Mouse (Mus musculus) midbrain, embryonic 10.5 days (tissue): ENCODE results near the gene Slf2. TPM values are rescaled to one million over a fixed set of nuclear protein-coding genes. Genes with fewer than 3 reads are reported as not detected.

Source experiments
- DNase-seq: peaks from one replicate; pipeline ENCODE4 v3.0.0-alpha.2; 2017; ENCODE audit warnings: low spot score
- H3K27ac ChIP-seq: fragments of 300-500 bp; sonication (generic); replicated peaks from 2 replicates; pipeline ENCODE4 v1.5.1; 2016; ENCODE audit warnings: mild to moderate bottlenecking
- H3K27me3 ChIP-seq: fragments of 300-500 bp; sonication (generic); 2 replicates; pipeline ENCODE4 v1.6.1; 2016; ENCODE audit warnings: low read depth, mild to moderate bottlenecking; ENCODE audit not compliant: poor library complexity, severe bottlenecking
- H3K36me3 ChIP-seq: fragments of 300-500 bp; sonication (generic); 2 replicates; pipeline ENCODE4 v1.6.1; 2016; ENCODE audit warnings: mild to moderate bottlenecking, moderate library complexity
- H3K4me1 ChIP-seq: fragments of 300-500 bp; sonication (generic); 2 replicates; pipeline ENCODE4 v1.6.1; 2016
- H3K4me3 ChIP-seq: fragments of 300-500 bp; sonication (generic); 2 replicates; pipeline ENCODE4 v1.5.1; 2016; ENCODE audit warnings: mild to moderate bottlenecking, moderate library complexity
- H3K9me3 ChIP-seq: fragments of 300-500 bp; sonication (generic); replicated peaks from 2 replicates; pipeline ENCODE4 v1.6.1; 2016; ENCODE audit warnings: mild to moderate bottlenecking
- WGBS: fragments of 180-500 bp; shearing (Covaris S2); methylation state at CpG from one replicate; pipeline ENCODE4 v1.1.7; 2016; 5-methylcytosine and 5-hydroxymethylcytosine counted together
- polyA plus RNA-seq: library from polyadenylated mRNA; unstranded; fragments of >200 nt; fragmentation: Nextera tagmentation; extraction: Ambion mirVana; gene quantifications from 2 replicates; pipeline ENCODE4 v1.2.1, GENCODE M21; 2016

Gene Slf2
- 37.2 and 39.1 TPM in 2 replicates for polyA plus RNA-seq

GRCm38 (mm10) chr19:44930744-44931453 lies at the start of gene Slf2:
TSS of gene Slf2 (plus strand) at chr19:44931151.
- DNase-seq: peak; percentile 97
- WGBS: under 1% methylated on average over 55 of the region's 55 CpGs
- peaks cover 58% of the 10 kb centered on the region for H3K4me1 ChIP-seq
- peak within 1 kb of the TSS; percentile 99 for H3K4me3 ChIP-seq
- H3K9me3 ChIP-seq: no peaks in the 10 kb centered on the region
- peaks cover 33% of the 10 kb centered on the region for H3K27me3 ChIP-seq
- peak within 1 kb of the TSS; percentile 94 for H3K27ac ChIP-seq
- peaks cover 31% of the 10 kb centered on the region for H3K36me3 ChIP-seq

GRCm38 (mm10) chr19:44882552-44883024 lies 48.4 kb upstream of the Slf2 start:
- H3K27ac ChIP-seq: peak overlapping the region; percentile 80
- H3K27me3 ChIP-seq: peaks cover 92% of the 10 kb centered on the region
- under 1% methylated on average over 31 of the region's 31 CpGs for WGBS
- no peaks in the 10 kb centered on the region for H3K36me3 ChIP-seq
- DNase-seq: peak; percentile 63
- H3K9me3 ChIP-seq: no peaks in the 10 kb centered on the region
- H3K4me1 ChIP-seq: peaks cover 29% of the 10 kb centered on the region
- H3K4me3 ChIP-seq: peak overlapping the region; percentile 56

GRCm38 (mm10) chr19:44884331-44884730 lies 46.6 kb upstream of the Slf2 start:
- Histone ChIP-seq H3K9me3 (no peaks in the 10 kb centered on the region), H3K4me1 (peaks cover 34% of the 10 kb centered on the region), H3K4me3 (no peak overlapping the region), H3K27me3 (peaks cover 96% of the 10 kb centered on the region), H3K27ac (no peak overlapping the region), H3K36me3 (no peaks in the 10 kb centered on the region)
- DNase-seq: no peak
- WGBS: 28% methylated on average over 3 of the region's 3 CpGs

GRCm38 (mm10) chr19:44886475-44886874 lies 44.5 kb upstream of the Slf2 start:
- Histone ChIP-seq H3K9me3 (no peaks in the 10 kb centered on the region), H3K4me3 (no peak overlapping the region), H3K27ac (0 out of 2 replicates have a peak overlapping the region, but pooled peaks have one; percentile 17), H3K27me3 (peaks cover 96% of the 10 kb centered on the region), H3K4me1 (peaks cover 46% of the 10 kb centered on the region), H3K36me3 (no peaks in the 10 kb centered on the region)
- DNase-seq: no peak
- WGBS: 22% methylated on average over 3 of the region's 3 CpGs

- H3K36me3 ChIP-seq: no peaks in the 10 kb centered on the region
- peaks cover 41% of the 10 kb centered on the region for H3K4me1 ChIP-seq
- peaks cover 96% of the 10 kb centered on the region for H3K27me3 ChIP-seq
- 16% methylated on average over 7 of the region's 7 CpGs for WGBS
- no peak overlapping the region for H3K4me3 ChIP-seq
- H3K9me3 ChIP-seq: no peaks in the 10 kb centered on the region
- peak; percentile 73 for DNase-seq
- H3K27ac ChIP-seq: no peak overlapping the region
Observed at GRCm38 (mm10) chr19:44887679-44888235, 43.2 kb upstream of the Slf2 start.

- H3K36me3 ChIP-seq: no peaks in the 10 kb centered on the region
- H3K9me3 ChIP-seq: no peaks in the 10 kb centered on the region
- H3K27ac ChIP-seq: peak overlapping the region; percentile 70
- peaks cover 99% of the 10 kb centered on the region for H3K27me3 ChIP-seq
- DNase-seq: no peak
- H3K4me3 ChIP-seq: no peak overlapping the region
- WGBS: 9% methylated on average over 6 of the region's 6 CpGs
- H3K4me1 ChIP-seq: peaks cover 40% of the 10 kb centered on the region
Observed at GRCm38 (mm10) chr19:44889548-44889947, 41.4 kb upstream of the Slf2 start.

GRCm38 (mm10) chr19:44891446-44891845 lies 39.5 kb upstream of the Slf2 start:
- Histone ChIP-seq H3K27me3 (peaks cover 97% of the 10 kb centered on the region), H3K4me1 (peaks cover 38% of the 10 kb centered on the region), H3K27ac (no peak overlapping the region), H3K9me3 (no peaks in the 10 kb centered on the region), H3K36me3 (no peaks in the 10 kb centered on the region), H3K4me3 (no peak overlapping the region)
- no peak for DNase-seq
- 49% methylated on average over 15 of the region's 15 CpGs for WGBS

- no peak for DNase-seq
- H3K4me1 ChIP-seq: peaks cover 29% of the 10 kb centered on the region
- no peaks in the 10 kb centered on the region for H3K9me3 ChIP-seq
- no peak overlapping the region for H3K4me3 ChIP-seq
- WGBS: 48% methylated on average over 19 of the region's 19 CpGs
- H3K27me3 ChIP-seq: peaks cover 97% of the 10 kb centered on the region
- H3K36me3 ChIP-seq: no peaks in the 10 kb centered on the region
- no peak overlapping the region for H3K27ac ChIP-seq
Observed at GRCm38 (mm10) chr19:44893231-44893871, 37.6 kb upstream of the Slf2 start.

GRCm38 (mm10) chr19:44895245-44895644 lies 35.7 kb upstream of the Slf2 start:
- no peaks in the 10 kb centered on the region for H3K36me3 ChIP-seq
- peaks cover 97% of the 10 kb centered on the region for H3K27me3 ChIP-seq
- peak; percentile 74 for DNase-seq
- no peak overlapping the region for H3K4me3 ChIP-seq
- no peak overlapping the region for H3K27ac ChIP-seq
- WGBS: 5% methylated on average over 4 of the region's 4 CpGs
- H3K9me3 ChIP-seq: no peaks in the 10 kb centered on the region
- peaks cover 36% of the 10 kb centered on the region for H3K4me1 ChIP-seq

- WGBS: 67% methylated on average over 6 of the region's 6 CpGs
- peaks cover 97% of the 10 kb centered on the region for H3K27me3 ChIP-seq
- H3K27ac ChIP-seq: no peak overlapping the region
Observed at GRCm38 (mm10) chr19:44896450-44896849, 34.5 kb upstream of the Slf2 start.

GRCm38 (mm10) chr19:44897521-44897920 lies 33.4 kb upstream of the Slf2 start:
- WGBS: 75% methylated on average over 5 of the region's 5 CpGs
- Histone ChIP-seq H3K9me3 (no peaks in the 10 kb centered on the region), H3K36me3 (no peaks in the 10 kb centered on the region), H3K4me1 (peaks cover 40% of the 10 kb centered on the region), H3K27ac (no peak overlapping the region), H3K4me3 (no peak overlapping the region), H3K27me3 (peaks cover 97% of the 10 kb centered on the region)
- DNase-seq: no peak

More at GRCm38 (mm10) chr19:44896450-44896849, 34.5 kb upstream of the Slf2 start:
- no peak for DNase-seq
- H3K36me3 ChIP-seq: no peaks in the 10 kb centered on the region
- H3K4me3 ChIP-seq: no peak overlapping the region
- peaks cover 43% of the 10 kb centered on the region for H3K4me1 ChIP-seq
- H3K9me3 ChIP-seq: no peaks in the 10 kb centered on the region

- H3K4me1 ChIP-seq: peaks cover 30% of the 10 kb centered on the region
- DNase-seq: no peak
- no peak overlapping the region for H3K27ac ChIP-seq
- H3K9me3 ChIP-seq: no peaks in the 10 kb centered on the region
- WGBS: 53% methylated on average over 3 of the region's 3 CpGs
- H3K36me3 ChIP-seq: no peaks in the 10 kb centered on the region
- H3K27me3 ChIP-seq: peaks cover 96% of the 10 kb centered on the region
- H3K4me3 ChIP-seq: no peak overlapping the region
Observed at GRCm38 (mm10) chr19:44898646-44899045, 32.3 kb upstream of the Slf2 start.
